Mouse (Mus musculus): Measurements from ENCODE around the gene Olfr1320. TPM values are rescaled to one million over a fixed set of nuclear protein-coding genes. Genes with fewer than 3 reads are reported as not detected.

The Olfr1320 gene
- not detected in 2 replicates for polyA plus RNA-seq (2012; rRNA removed; ENCODE audit: low replicate concordance)

GRCm38 (mm10) chrX:49672033-49672432, at the start of gene Olfr1320:
TSS of gene Olfr1320 (plus strand) at chrX:49672333.

Other genes starting within 250 kb of the Olfr1320 start
- 0.29 TPM in 1 of 2 replicates, not detected in the other for gene Arhgap36, start 208.4 kb upstream of the Olfr1320 start, polyA plus RNA-seq (2012; rRNA removed; ENCODE audit: low replicate concordance)
- not detected in 2 replicates for gene Olfr1321, start 62.7 kb downstream of the Olfr1320 start, polyA plus RNA-seq (2012; rRNA removed; ENCODE audit: low replicate concordance)
- 0.29 and 0.47 TPM in 2 replicates for gene Igsf1, start 125.4 kb downstream of the Olfr1320 start, polyA plus RNA-seq (2012; rRNA removed; ENCODE audit: low replicate concordance)
- not detected in 2 replicates for gene Olfr1322, start 219.2 kb downstream of the Olfr1320 start, polyA plus RNA-seq (2012; rRNA removed; ENCODE audit: low replicate concordance)